8 mouse cellular contexts compared by ENCODE assay signal in genomic region chr11:68947542-68947993, GRCm38 (mm10). TPM values are rescaled to one million over a fixed set of nuclear protein-coding genes. Genes with fewer than 3 reads are reported as not detected.
DNase-seq lines count a peak whose midpoint lies in the region; ATAC-seq and TF ChIP-seq lines count a peak whose summit lies in the region.
"Had no signal": no experiment of that assay in that cellular context is flagged by ENCODE, and none has a peak within 500 bp of the region (broad histone marks: within the 10 kb centered on the region; RNA-seq: fewer than 3 reads in every experiment).

No protein-coding gene starts in this region.

- H3K4me2 ChIP-seq in forebrain, embryonic 12.5 days, result peak overlapping the region; percentile 42
- H3K4me2 ChIP-seq in midbrain, embryonic 13.5 days (replicated peaks), result peak overlapping the region; percentile 50

- H3K36me3 ChIP-seq in E14TG2a.4 (ENCODE audit: insufficient read depth, low read length), result peaks cover 20% of the 10 kb centered on the region
- H3K36me3 ChIP-seq in forebrain, embryonic 12.5 days (replicated peaks), result no peaks in the 10 kb centered on the region
- no peaks in the 10 kb centered on the region for H3K36me3 ChIP-seq in midbrain, embryonic 13.5 days

- no peak overlapping the region for H3K9ac ChIP-seq in forebrain, embryonic 12.5 days
- peak overlapping the region; percentile 15 for H3K9ac ChIP-seq in midbrain, embryonic 13.5 days (replicated peaks)

- ATAC-seq in forebrain, embryonic 12.5 days (ENCODE audit: low FRiP score), result 0 out of 2 replicates have a peak, but pooled peaks have one; percentile 30
- ATAC-seq in midbrain, embryonic 13.5 days, result peak; percentile 89
- no peak for ATAC-seq in erythroblast, adult 5-6 weeks (replicated peaks; ENCODE audit: low FRiP score, poor library complexity, severe bottlenecking)

- H3K27ac ChIP-seq in forebrain, embryonic 12.5 days, result no peak overlapping the region
- peak overlapping the region; percentile 74 for H3K27ac ChIP-seq in midbrain, embryonic 13.5 days

- no peak for TF ChIP-seq CTCF in E14TG2a.4 (conservative IDR thresholded peaks at IDR 0.05; ENCODE audit: low read length)

- 3% methylated on average over 12 of the region's 12 CpGs for WGBS in forebrain, embryonic 12.5 days
- WGBS in midbrain, embryonic 13.5 days, result 6% methylated on average over 12 of the region's 12 CpGs

- peaks cover 20% of the 10 kb centered on the region for H3K4me1 ChIP-seq in E14TG2a.4 (replicated peaks; ENCODE audit: low read depth, low read length)
- no peaks in the 10 kb centered on the region; the same call in 1 of the 2 replicates for H3K4me1 ChIP-seq in forebrain, embryonic 12.5 days
- H3K4me1 ChIP-seq in midbrain, embryonic 13.5 days (replicated peaks), result 0 out of 2 replicates have a peak, but pooled peaks cover 8% of the 10 kb centered on the region

- peak; percentile 29 for DNase-seq in NIH3T3 (ENCODE audit: low read depth)
- DNase-seq in adrenal gland, postnatal 36 days, result no peak
- DNase-seq in embryo, embryonic 10 days (ENCODE audit: low spot score), result no peak

- H3K27me3 ChIP-seq in E14TG2a.4 (ENCODE audit: insufficient read depth, low read length), result peaks cover 48% of the 10 kb centered on the region
- peaks cover 37% of the 10 kb centered on the region for H3K27me3 ChIP-seq in forebrain, embryonic 12.5 days
- peaks cover 29% of the 10 kb centered on the region for H3K27me3 ChIP-seq in midbrain, embryonic 13.5 days

- H3K9me3 ChIP-seq in E14TG2a.4 (ENCODE audit: low read length), result no peaks in the 10 kb centered on the region
- no peaks in the 10 kb centered on the region for H3K9me3 ChIP-seq in forebrain, embryonic 12.5 days
- H3K9me3 ChIP-seq in midbrain, embryonic 13.5 days, result no peaks in the 10 kb centered on the region

- H3K4me3 ChIP-seq in E14TG2a.4 (replicated peaks; ENCODE audit: low read length), result peak overlapping the region; percentile 63; the same call in 1 of the 2 replicates
- peak overlapping the region; percentile 25 for H3K4me3 ChIP-seq in forebrain, embryonic 12.5 days (replicated peaks)
- H3K4me3 ChIP-seq in midbrain, embryonic 13.5 days (replicated peaks), result peak overlapping the region; percentile 41

RNA-seq across cellular contexts. Expression of gene Arhgef15, which starts 9.7 kb away (rescaled TPM):
- polyA plus RNA-seq in forebrain, embryonic 12.5 days (2016; fragmentation: Nextera tagmentation; extraction: Ambion mirVana), result 5.6 and 6.4 TPM in 2 replicates
- polyA plus RNA-seq in midbrain, embryonic 13.5 days (2015; fragmentation: Nextera tagmentation; extraction: Ambion mirVana), result 12.1 and 13.6 TPM in 2 replicates
- total RNA-seq in adrenal gland, postnatal 36 days (2021), result 10 to 100 TPM; 14.8 to 19.9 TPM
- not detected in 2 replicates for total RNA-seq in erythroblast, adult 5-6 weeks (2015; ENCODE audit: low replicate concordance)
- not detected in 2 replicates for total RNA-seq in erythroblast, adult 5-6 weeks (2017; ENCODE audit: low replicate concordance)

RNA-seq across cellular contexts. Expression of gene Slc25a35, which starts 20.4 kb away (rescaled TPM):
- polyA plus RNA-seq in forebrain, embryonic 12.5 days (2016; fragmentation: Nextera tagmentation; extraction: Ambion mirVana), result 2.1 and 2.6 TPM in 2 replicates
- 1.2 and 1.3 TPM in 2 replicates for polyA plus RNA-seq in midbrain, embryonic 13.5 days (2015; fragmentation: Nextera tagmentation; extraction: Ambion mirVana)
- total RNA-seq in adrenal gland, postnatal 36 days (2021), result 10 to 100 TPM; 28.8 to 36.4 TPM
- total RNA-seq in erythroblast, adult 5-6 weeks (2015; ENCODE audit: low replicate concordance), result 0.84 and 8.3 TPM in 2 replicates
- total RNA-seq in erythroblast, adult 5-6 weeks (2017; ENCODE audit: low replicate concordance), result 0.94 TPM in 1 of 2 replicates, not detected in the other

RNA-seq across cellular contexts. Expression of gene Odf4, which starts 20.7 kb away (rescaled TPM):
- polyA plus RNA-seq in forebrain, embryonic 12.5 days (2016; fragmentation: Nextera tagmentation; extraction: Ambion mirVana), result 0.18 and 0.54 TPM in 2 replicates
- 0.57 and 0.73 TPM in 2 replicates for polyA plus RNA-seq in midbrain, embryonic 13.5 days (2015; fragmentation: Nextera tagmentation; extraction: Ambion mirVana)
- total RNA-seq in adrenal gland, postnatal 36 days (2021), result under 1 TPM in 1 of 2 experiments, not detected in 1; 0.46 TPM
- total RNA-seq in erythroblast, adult 5-6 weeks (2015; ENCODE audit: low replicate concordance), result not detected in 2 replicates
- not detected in 2 replicates for total RNA-seq in erythroblast, adult 5-6 weeks (2017; ENCODE audit: low replicate concordance)
- total RNA-seq: left cerebral cortex, adult 18-20 months had no signal

RNA-seq across cellular contexts. Expression of gene Rangrf, which starts 27.4 kb away (rescaled TPM):
- 54.1 and 57.8 TPM in 2 replicates for polyA plus RNA-seq in forebrain, embryonic 12.5 days (2016; fragmentation: Nextera tagmentation; extraction: Ambion mirVana)
- polyA plus RNA-seq in midbrain, embryonic 13.5 days (2015; fragmentation: Nextera tagmentation; extraction: Ambion mirVana), result 30.4 and 31.6 TPM in 2 replicates
- 10 to 100 TPM; 22.5 to 23.3 TPM for total RNA-seq in adrenal gland, postnatal 36 days (2021)
- 11.5 and 18.8 TPM in 2 replicates for total RNA-seq in erythroblast, adult 5-6 weeks (2015; ENCODE audit: low replicate concordance)
- total RNA-seq in erythroblast, adult 5-6 weeks (2017; ENCODE audit: low replicate concordance), result 5.0 and 16.0 TPM in 2 replicates

RNA-seq across cellular contexts. Expression of gene Rpl26, which starts 46.2 kb away (rescaled TPM):
- polyA plus RNA-seq in forebrain, embryonic 12.5 days (2016; fragmentation: Nextera tagmentation; extraction: Ambion mirVana), result 781 and 837 TPM in 2 replicates
- 718 and 727 TPM in 2 replicates for polyA plus RNA-seq in midbrain, embryonic 13.5 days (2015; fragmentation: Nextera tagmentation; extraction: Ambion mirVana)
- 1,000 to 10,000 TPM; 1,232 to 1,254 TPM for total RNA-seq in adrenal gland, postnatal 36 days (2021)
- total RNA-seq in erythroblast, adult 5-6 weeks (2015; ENCODE audit: low replicate concordance), result 757 and 872 TPM in 2 replicates
- total RNA-seq in erythroblast, adult 5-6 weeks (2017; ENCODE audit: low replicate concordance), result 762 and 834 TPM in 2 replicates

Comparison
In these comparisons a context has a peak if more than half of its experiments do, and no peak if none do; other contexts are left out.
1. RNA of gene Arhgef15, which starts 9.7 kb away (total RNA-seq): 14.8 to 19.9 TPM in adrenal gland, postnatal 36 days; not detected in erythroblast, adult 5-6 weeks; every median in the first group is over 10 times any median in the second.
2. Peak in every context shown above with its lines, with median percentiles within 50 percentile points of each other: H3K4me3 ChIP-seq.